Mouse (Mus musculus) urinary bladder, postnatal 4 days (tissue): ENCODE results near the gene Ralb.
A peak's percentile ranks its signal among the peaks of the same experiment; 100 is the strongest.

Source experiments
- DNase-seq, 2 experiments: peaks; one replicate each; pipeline ENCODE4 v3.0.0; 2021 to 2022; ENCODE audit warnings: low spot score in 2 of 2

Ralb gene

GRCm38 (mm10) chr1:119525004-119525444 is 20.4 kb upstream of the Ralb start:
- peak in 1 of 2 experiments; percentile 38 for DNase-seq

GRCm38 (mm10) chr1:119523826-119524225 is 19.2 kb upstream of the Ralb start:
- no peak for DNase-seq

GRCm38 (mm10) chr1:119523369-119523768 is 18.8 kb upstream of the Ralb start:
- DNase-seq, result no peak

DNA sequence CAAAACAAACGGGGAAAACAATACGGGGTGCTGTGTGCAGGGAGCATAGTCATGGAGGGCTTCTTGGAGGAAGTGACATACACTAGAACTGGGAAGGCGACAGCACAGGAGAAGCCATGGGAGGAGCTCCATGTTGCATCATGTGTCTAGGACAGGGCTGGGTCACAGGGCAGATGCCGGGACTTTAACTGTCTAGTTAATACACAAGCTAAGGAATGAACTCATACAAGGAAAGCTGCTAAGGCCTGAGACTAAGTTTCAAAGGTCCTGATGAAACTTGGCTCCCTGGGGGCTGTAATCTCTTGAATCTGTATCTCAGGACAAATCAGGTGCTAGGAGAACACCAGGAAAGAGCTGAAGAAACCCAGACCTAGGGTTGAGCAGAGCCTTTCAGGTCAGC is 18.1 kb upstream of the Ralb start:
- DNase-seq, result no peak

- no peak for DNase-seq
Observed at GRCm38 (mm10) chr1:119521681-119522080, 17.1 kb upstream of the Ralb start.

DNA sequence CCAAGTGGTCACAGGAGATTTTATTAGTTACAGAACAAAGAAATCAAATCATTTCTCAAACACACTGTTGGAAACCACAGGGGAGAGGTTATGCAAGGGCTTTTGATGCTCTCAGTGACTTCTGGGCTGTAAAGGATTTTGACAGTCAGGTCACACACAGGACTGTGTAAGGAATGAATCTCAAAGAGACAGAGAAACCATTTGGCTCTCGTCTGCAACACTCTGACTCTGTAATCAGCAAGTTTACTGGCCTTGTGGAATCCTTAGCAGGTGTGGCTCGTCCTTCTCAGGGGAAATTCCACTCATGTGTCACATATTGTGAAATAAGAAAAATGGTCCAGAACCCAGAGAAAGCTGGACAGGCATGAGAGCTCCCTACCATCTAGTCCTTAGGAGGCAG is 16.4 kb upstream of the Ralb start:
- no peak for DNase-seq

GRCm38 (mm10) chr1:119519286-119519685 is 14.7 kb upstream of the Ralb start:
- no peak for DNase-seq

GRCm38 (mm10) chr1:119518786-119519185 is 14.2 kb upstream of the Ralb start:
- no peak for DNase-seq

DNA sequence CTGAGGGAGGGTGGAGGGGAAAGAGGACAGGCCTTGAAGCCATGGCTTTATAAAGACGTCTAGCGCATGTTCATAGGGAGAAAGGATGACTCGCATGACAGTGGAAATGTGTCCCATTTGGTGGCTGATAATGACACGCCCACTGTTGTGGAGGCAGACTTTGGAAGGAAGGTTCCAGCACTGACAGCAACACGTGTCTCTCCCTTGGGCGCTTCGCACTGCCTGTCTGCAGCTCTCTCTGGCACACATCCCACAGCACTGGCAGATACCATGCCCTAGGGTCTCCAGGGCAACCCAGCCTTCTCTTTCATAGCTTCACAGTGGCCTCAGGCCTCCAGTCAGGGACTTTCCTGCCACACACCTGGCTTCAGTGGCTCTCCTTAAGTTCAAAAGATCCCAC is 13.5 kb upstream of the Ralb start:
- no peak for DNase-seq

GRCm38 (mm10) chr1:119510857-119511256 is 6.3 kb upstream of the Ralb start:
- no peak for DNase-seq

GRCm38 (mm10) chr1:119510409-119510808 is 5.8 kb upstream of the Ralb start:
- no peak for DNase-seq

DNA sequence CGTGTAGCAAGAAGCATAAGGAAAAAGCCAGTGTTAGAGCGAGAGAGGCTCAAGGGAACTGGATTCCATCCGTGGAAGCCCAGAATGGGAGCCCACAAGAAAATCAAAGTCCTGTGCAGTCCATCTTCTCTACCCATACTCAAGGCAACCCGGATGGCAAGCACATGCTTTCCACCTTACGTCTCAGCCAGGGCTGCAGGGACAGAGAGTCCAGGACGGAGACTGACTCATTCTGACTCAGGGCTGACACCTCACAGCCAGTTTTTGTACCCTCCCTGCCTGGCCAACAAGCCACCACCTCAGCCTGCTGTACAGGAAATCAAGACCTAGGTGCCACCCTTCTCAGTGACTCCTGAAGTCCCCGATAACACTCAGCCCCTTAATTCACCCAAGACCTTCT is 4.9 kb upstream of the Ralb start:
- no peak for DNase-seq

DNA sequence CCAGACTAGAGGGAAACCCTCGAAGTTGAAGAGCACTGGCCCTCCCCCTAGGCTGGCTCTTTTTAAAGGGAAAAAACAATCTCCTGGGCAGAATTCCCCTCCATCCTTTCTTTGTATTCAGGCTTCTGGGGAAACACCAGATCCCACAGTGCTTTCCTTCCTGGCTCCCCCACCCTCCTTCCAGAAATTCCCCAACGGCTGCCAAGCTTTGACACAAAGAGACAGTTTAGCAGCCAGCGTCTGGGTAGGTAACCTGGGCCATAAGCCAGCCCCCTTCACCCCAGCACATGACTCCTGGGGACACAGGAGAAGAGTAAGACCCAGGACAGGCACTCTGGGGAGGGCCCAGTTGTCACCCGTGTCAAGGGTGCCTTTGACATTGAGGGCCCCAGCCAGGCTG is 4.0 kb upstream of the Ralb start:
- DNase-seq, result no peak

DNA sequence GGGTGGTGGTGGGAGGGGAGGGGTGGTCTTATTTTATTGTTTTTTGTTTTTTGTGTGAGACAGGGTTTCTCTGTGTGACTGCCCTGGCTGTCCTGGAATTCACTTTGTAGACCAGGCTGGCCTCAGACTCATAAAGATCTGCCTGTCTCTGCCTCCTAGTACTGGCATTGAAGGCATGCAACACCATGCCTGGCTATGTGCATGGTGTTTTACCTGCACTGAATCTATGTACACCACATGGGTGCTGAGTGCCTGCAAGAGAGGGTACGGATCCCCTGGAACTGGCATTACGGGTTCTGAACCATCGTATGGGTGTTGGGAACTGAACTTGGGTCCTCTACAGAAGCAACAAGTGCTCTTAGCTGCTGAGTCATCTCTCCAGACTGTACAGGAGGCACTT is 1.4 kb upstream of the Ralb start:
- no peak for DNase-seq

GRCm38 (mm10) chr1:119503808-119504207 is 786 bp downstream of the Ralb start:
- DNase-seq, result no peak

- no peak for DNase-seq
Observed at GRCm38 (mm10) chr1:119503181-119503580, 1.4 kb downstream of the Ralb start.

DNA sequence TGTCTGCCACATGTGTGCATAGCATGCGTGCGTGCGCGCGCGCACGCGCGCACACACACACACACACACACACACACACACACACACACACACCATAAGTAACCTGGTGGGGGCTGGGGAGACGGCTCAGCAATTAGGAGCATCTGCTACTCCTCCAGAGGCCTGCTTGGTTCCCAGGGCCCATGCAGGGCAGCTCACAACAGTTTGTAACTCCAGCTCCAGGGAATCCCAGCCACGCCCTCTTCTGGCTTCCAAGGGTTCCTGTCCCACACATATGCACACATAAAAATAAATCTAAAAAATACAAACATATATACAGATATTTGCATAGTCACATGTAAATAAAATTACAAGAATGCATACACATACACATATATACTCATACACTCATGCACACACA is 1.9 kb downstream of the Ralb start:
- no peak for DNase-seq

DNA sequence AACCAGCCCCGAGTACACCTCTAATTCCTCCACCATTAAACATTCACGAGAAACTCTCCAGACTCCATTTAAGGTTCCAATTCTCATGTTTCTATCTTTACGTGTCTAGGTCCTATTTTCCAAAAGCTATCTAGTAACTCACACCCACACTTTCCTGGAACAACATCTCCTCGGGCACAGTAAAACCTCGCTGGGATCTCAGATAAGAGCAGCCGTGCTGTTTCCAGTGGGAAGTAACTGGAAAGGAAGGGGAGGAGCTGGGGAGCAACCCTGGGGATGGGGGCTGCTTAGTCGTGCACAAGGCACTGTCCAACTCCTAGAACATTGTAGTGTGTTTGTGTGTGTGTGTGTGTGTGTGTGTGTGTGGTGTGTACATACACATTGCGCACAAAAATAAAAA is 2.7 kb downstream of the Ralb start:
- DNase-seq, result no peak

GRCm38 (mm10) chr1:119499456-119499855 is 5.1 kb downstream of the Ralb start:
- DNase-seq, result no peak

GRCm38 (mm10) chr1:119498536-119499231 is 5.9 kb downstream of the Ralb start:
- no peak for DNase-seq

- no peak for DNase-seq
Observed at GRCm38 (mm10) chr1:119497346-119498004, 7.1 kb downstream of the Ralb start.

DNA sequence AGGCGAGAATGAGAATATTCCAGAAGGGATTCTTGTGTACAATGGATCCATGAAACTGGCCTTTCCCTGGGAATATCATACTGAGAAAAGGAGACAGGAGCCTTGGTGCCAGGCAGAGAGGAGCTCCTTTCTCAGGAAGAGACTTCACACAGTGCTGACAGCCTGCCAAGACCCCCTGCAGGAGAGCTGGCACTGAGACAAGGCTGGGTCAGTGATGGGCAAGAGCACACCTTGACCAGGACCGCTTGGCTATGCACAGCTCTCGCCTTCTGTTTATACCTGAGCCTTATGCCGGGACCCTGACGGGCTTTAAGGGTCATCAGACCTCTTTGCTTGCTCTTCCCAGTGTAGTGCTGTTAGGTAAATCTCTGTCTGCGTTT is 9.2 kb downstream of the Ralb start:
- no peak for DNase-seq

GRCm38 (mm10) chr1:119494712-119495395 is 9.7 kb downstream of the Ralb start:
- DNase-seq, result no peak
